In the genomic region with DNA sequence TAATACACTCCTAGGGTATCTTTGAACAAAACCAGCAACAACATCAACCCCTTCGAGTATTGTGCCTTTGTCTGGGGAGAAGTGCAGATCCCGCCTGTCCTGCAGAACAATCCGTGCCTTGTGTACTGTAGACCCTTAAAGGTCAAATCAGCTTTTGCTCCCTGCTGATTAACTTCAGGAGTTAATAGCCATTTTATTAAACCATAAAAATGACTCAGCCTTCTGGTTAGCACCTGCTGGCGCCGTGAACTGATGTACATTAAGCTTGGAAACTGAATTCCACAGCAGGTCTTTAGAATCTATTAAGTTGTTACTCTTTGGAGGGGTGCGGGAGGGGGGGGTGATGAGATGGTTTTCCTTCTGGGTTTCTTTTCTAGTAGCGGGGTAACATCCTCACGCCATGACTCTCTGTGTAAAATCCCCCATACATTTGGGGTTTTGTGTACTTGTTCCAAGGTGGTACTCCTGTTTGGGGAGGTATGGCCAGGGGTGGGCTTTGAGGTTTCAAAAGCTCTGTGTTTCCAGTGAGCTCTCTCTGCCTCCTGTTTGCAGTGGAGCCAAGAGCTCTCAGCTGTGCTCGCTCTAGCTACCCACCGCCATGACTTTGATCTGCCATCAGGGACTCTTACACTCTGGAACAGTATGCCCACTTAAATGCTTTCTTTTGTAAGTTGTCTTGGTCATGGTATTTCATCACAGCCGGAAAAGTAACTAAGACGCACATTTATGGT, we compare ENCODE assay signal across 27 mouse cellular contexts. TPM values are rescaled to one million over a fixed set of nuclear protein-coding genes. Genes with fewer than 3 reads are reported as not detected.
"Had no signal": no experiment of that assay in that cellular context is flagged by ENCODE, and none has a peak within 500 bp of the region (broad histone marks: within the 10 kb centered on the region; RNA-seq: fewer than 3 reads in every experiment).

No protein-coding gene starts in this region.

- H3K9ac ChIP-seq: liver, embryonic 13.5 days; lung, embryonic 14.5 days; midbrain, embryonic 12.5 days; midbrain, embryonic 15.5 days; neural tube, embryonic 12.5 days; neural tube, embryonic 15.5 days; stomach, embryonic 15.5 days had no signal

- H3K4me2 ChIP-seq: liver, embryonic 13.5 days; lung, embryonic 14.5 days; midbrain, embryonic 12.5 days; midbrain, embryonic 15.5 days; neural tube, embryonic 12.5 days; neural tube, embryonic 15.5 days; stomach, embryonic 15.5 days had no signal

- H3K4me1 ChIP-seq: midbrain, embryonic 12.5 days; midbrain, embryonic 15.5 days; neural tube, embryonic 12.5 days; stomach, embryonic 15.5 days had no signal

- ATAC-seq: intestine, postnatal 0 days; midbrain, embryonic 15.5 days had no signal

- H3K27me3 ChIP-seq: liver, embryonic 13.5 days; midbrain, embryonic 12.5 days; midbrain, embryonic 15.5 days; neural tube, embryonic 12.5 days; neural tube, embryonic 15.5 days; stomach, embryonic 15.5 days had no signal

- H3K36me3 ChIP-seq: midbrain, embryonic 12.5 days; midbrain, embryonic 15.5 days; neural tube, embryonic 12.5 days; neural tube, embryonic 15.5 days; stomach, embryonic 15.5 days had no signal

- H3K27ac ChIP-seq: kidney, postnatal 0 days; liver, embryonic 13.5 days; macrophage; midbrain, embryonic 12.5 days; midbrain, embryonic 15.5 days; neural tube, embryonic 12.5 days; neural tube, embryonic 15.5 days; stomach, embryonic 15.5 days had no signal

- DNase-seq: kidney, adult 2 months; kidney, postnatal 25 days; layer of hippocampus, adult 9-11 months; liver, embryonic 13.5 days; lung, embryonic 14.5 days; right cerebral cortex, postnatal 25 days; spleen, adult 18-20 months; thymus, postnatal 25 days had no signal

- H3K9me3 ChIP-seq: liver, embryonic 13.5 days; midbrain, embryonic 15.5 days; neural tube, embryonic 12.5 days; neural tube, embryonic 15.5 days; stomach, embryonic 15.5 days had no signal

- H3K4me3 ChIP-seq: layer of hippocampus, adult 2 months; liver, embryonic 13.5 days; midbrain, embryonic 12.5 days; midbrain, embryonic 15.5 days; neural tube, embryonic 12.5 days; neural tube, embryonic 15.5 days; stomach, embryonic 15.5 days had no signal

RNA-seq across cellular contexts. Expression of gene Prss48, which starts 21.9 kb away (rescaled TPM):
- total RNA-seq: layer of hippocampus, adult 2 months; layer of hippocampus, postnatal 25 days; left cerebral cortex, adult 18-20 months; left cerebral cortex, postnatal 25 days; liver, adult 2 months; megakaryocyte, adult 5-6 weeks had no signal
- polyA plus RNA-seq: kidney, adult 2 months; kidney, embryonic 14.5 days; kidney, postnatal 0 days; large intestine, adult 2 months; limb, embryonic 14.5 days; liver, adult 2 months; liver, embryonic 13.5 days; liver, embryonic 16.5 days; macrophage; midbrain, embryonic 12.5 days; midbrain, embryonic 15.5 days; neural tube, embryonic 12.5 days; neural tube, embryonic 15.5 days; stomach, embryonic 15.5 days; thymus, postnatal 0 days had no signal
